Mouse (Mus musculus) brain, embryonic 18.5 days (tissue): Measurements from ENCODE around the gene Fpr2.
A peak's percentile ranks its signal among the peaks of the same experiment; 100 is the strongest.
"Not testable (repeated sequence)": the region's sequence is repeated elsewhere in the genome, so short reads cannot be mapped to it uniquely, and the experiment has no call there.

Experiments
- DNase-seq: peaks from one replicate; pipeline ENCODE4 v3.0.0-alpha.2; 2012; ENCODE audit warnings: low read depth, low spot score

The Fpr2 gene

GRCm38 (mm10) chr17:17887774-17888248 lies at the start of gene Fpr2, which contains the start of gene Fpr3:
Gene Fpr2, plus strand, starts transcription at chr17:17887824.
Gene Fpr3, plus strand, starts transcription at chr17:17887852.
- DNase-seq: no peak

- DNase-seq: peak; percentile 90
These were observed 49.5 kb upstream of the Fpr2 start for GRCm38 (mm10) chr17:17837919-17838701.

GRCm38 (mm10) chr17:17839276-17839675 lies 48.3 kb upstream of the Fpr2 start:
- DNase-seq: no peak

- no peak for DNase-seq
These were observed 46.8 kb upstream of the Fpr2 start for GRCm38 (mm10) chr17:17840796-17841195.

GRCm38 (mm10) chr17:17843534-17844261 lies 43.9 kb upstream of the Fpr2 start:
- DNase-seq: no peak

- DNase-seq: not testable (repeated sequence)
These were observed 43.0 kb upstream of the Fpr2 start for GRCm38 (mm10) chr17:17844606-17845005.

GRCm38 (mm10) chr17:17845187-17846027 lies 42.2 kb upstream of the Fpr2 start:
- DNase-seq: no peak

GRCm38 (mm10) chr17:17848988-17849387 lies 38.6 kb upstream of the Fpr2 start:
- DNase-seq: no peak

- DNase-seq: no peak
These were observed 37.5 kb upstream of the Fpr2 start for GRCm38 (mm10) chr17:17849906-17850712.

GRCm38 (mm10) chr17:17855064-17855838 lies 32.4 kb upstream of the Fpr2 start, which contains the start of gene Has1:
Gene Has1, minus strand, starts transcription at chr17:17855205.
- DNase-seq: no peak

GRCm38 (mm10) chr17:17856612-17857011 lies 31.0 kb upstream of the Fpr2 start:
- DNase-seq: no peak

- no peak for DNase-seq
These were observed 30.2 kb upstream of the Fpr2 start for GRCm38 (mm10) chr17:17857446-17857845.

- DNase-seq: no peak
These were observed 27.5 kb upstream of the Fpr2 start for GRCm38 (mm10) chr17:17860110-17860509.

- no peak for DNase-seq
These were observed 25.3 kb upstream of the Fpr2 start for GRCm38 (mm10) chr17:17862360-17862759.

GRCm38 (mm10) chr17:17865168-17865567 lies 22.5 kb upstream of the Fpr2 start:
- no peak for DNase-seq

GRCm38 (mm10) chr17:17866801-17867469 lies 20.7 kb upstream of the Fpr2 start:
- DNase-seq: peak; percentile 12

GRCm38 (mm10) chr17:17870892-17871550 lies 16.6 kb upstream of the Fpr2 start:
- DNase-seq: no peak

- no peak for DNase-seq
These were observed 15.9 kb upstream of the Fpr2 start for GRCm38 (mm10) chr17:17871697-17872096.

- no peak for DNase-seq
These were observed 8.3 kb upstream of the Fpr2 start for GRCm38 (mm10) chr17:17879347-17879746.
